Mouse (Mus musculus): Measurements from ENCODE around the gene Rusc2. TPM values are rescaled to one million over a fixed set of nuclear protein-coding genes. Genes with fewer than 3 reads are reported as not detected.
A peak's percentile ranks its signal among the peaks of the same experiment; 100 is the strongest.

Rusc2 gene
- polyA plus RNA-seq, 1 experiment from 2014 or later, result 15.7 TPM

GRCm38 (mm10) chr4:43418450-43418849, 36.7 kb downstream of the Rusc2 start:
- Histone ChIP-seq H3K4me3 (no peak overlapping the region), H3K9ac (no peak overlapping the region), H3K36me3 (peaks cover 55% of the 10 kb centered on the region), H3K27ac (no peak overlapping the region), H3K9me3 (no peaks in the 10 kb centered on the region; the same call in 1 of the 2 replicates), H3K27me3 (0 out of 2 replicates have a peak, but pooled peaks cover 2% of the 10 kb centered on the region), H3K4me2 (replicated peaks) (no peak overlapping the region), H3K4me1 (peaks cover 5% of the 10 kb centered on the region)
- 71% methylated on average over 4 of the region's 4 CpGs for WGBS
- no peak for ATAC-seq (ENCODE audit: insufficient number of reproducible peaks, insufficient read depth, low FRiP score, low TSS enrichment)

DNA sequence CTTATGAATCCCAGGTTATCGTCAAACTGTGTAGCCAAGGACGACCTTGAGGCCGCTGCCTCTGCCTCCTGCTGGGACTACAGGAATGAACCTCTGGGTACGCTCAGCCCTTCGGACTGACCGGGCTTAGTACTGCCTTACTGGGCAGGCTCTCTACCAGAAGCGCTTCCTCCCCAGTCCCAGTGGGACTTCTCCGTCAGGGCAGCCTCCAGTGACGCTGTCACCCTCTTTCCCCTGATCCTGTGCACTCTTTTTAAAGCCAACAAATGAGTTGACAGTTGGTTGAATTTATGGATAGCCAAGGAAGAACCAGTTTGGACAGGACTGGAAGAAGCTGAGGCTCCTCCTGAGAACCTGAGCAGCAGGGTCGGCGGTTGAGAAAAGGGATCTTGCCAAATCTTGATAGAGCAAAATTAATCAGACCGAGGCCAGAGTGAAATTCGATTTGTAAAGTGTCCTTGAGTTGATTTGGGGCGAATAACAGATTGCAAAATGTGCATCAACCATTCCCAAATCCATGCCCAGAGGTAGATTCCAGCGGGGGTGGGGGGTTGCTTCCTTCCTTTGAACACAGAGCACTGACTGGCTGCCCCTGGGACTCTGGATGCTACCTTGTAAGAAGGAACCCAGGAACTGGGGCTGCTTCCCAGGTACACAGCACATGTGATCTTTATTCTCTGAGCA, 37.3 kb downstream of the Rusc2 start:
- Histone ChIP-seq H3K27me3 (peaks cover 9% of the 10 kb centered on the region), H3K4me1 (peaks cover 5% of the 10 kb centered on the region), H3K4me3 (no peak overlapping the region), H3K4me2 (replicated peaks) (no peak overlapping the region), H3K9ac (no peak overlapping the region), H3K36me3 (peaks cover 61% of the 10 kb centered on the region), H3K27ac (0 out of 2 replicates have a peak overlapping the region, but pooled peaks have one; percentile 19), H3K9me3 (no peaks in the 10 kb centered on the region; the same call in 1 of the 2 replicates)
- no peak for ATAC-seq (ENCODE audit: insufficient number of reproducible peaks, insufficient read depth, low FRiP score, low TSS enrichment)
- WGBS, result 52% methylated on average over 15 of the region's 15 CpGs

- no peak overlapping the region for H3K9ac ChIP-seq
- no peak overlapping the region for H3K27ac ChIP-seq
- WGBS, result 61% methylated on average over 9 of the region's 9 CpGs
- no peak overlapping the region for H3K4me3 ChIP-seq
- no peak overlapping the region for H3K4me2 ChIP-seq (replicated peaks)
- peaks cover 16% of the 10 kb centered on the region for H3K27me3 ChIP-seq
- no peaks in the 10 kb centered on the region; the same call in 1 of the 2 replicates for H3K9me3 ChIP-seq
- peaks cover 5% of the 10 kb centered on the region for H3K4me1 ChIP-seq
- peaks cover 62% of the 10 kb centered on the region for H3K36me3 ChIP-seq
- ATAC-seq (ENCODE audit: insufficient number of reproducible peaks, insufficient read depth, low FRiP score, low TSS enrichment), result no peak
These were observed 38.1 kb downstream of the Rusc2 start for GRCm38 (mm10) chr4:43419801-43420281.

- H3K4me3 ChIP-seq, result no peak overlapping the region
- no peak for ATAC-seq (ENCODE audit: insufficient number of reproducible peaks, insufficient read depth, low FRiP score, low TSS enrichment)
- 5% methylated on average over 6 of the region's 6 CpGs for WGBS
- peaks cover 21% of the 10 kb centered on the region for H3K27me3 ChIP-seq
- no peaks in the 10 kb centered on the region; the same call in 1 of the 2 replicates for H3K9me3 ChIP-seq
- H3K4me1 ChIP-seq, result peaks cover 8% of the 10 kb centered on the region
- H3K9ac ChIP-seq, result no peak overlapping the region
- H3K36me3 ChIP-seq, result peaks cover 62% of the 10 kb centered on the region
- no peak overlapping the region for H3K4me2 ChIP-seq (replicated peaks)
- no peak overlapping the region for H3K27ac ChIP-seq
These were observed 38.5 kb downstream of the Rusc2 start for GRCm38 (mm10) chr4:43420305-43420704.

GRCm38 (mm10) chr4:43421632-43422240, 40.0 kb downstream of the Rusc2 start:
- H3K27ac ChIP-seq, result no peak overlapping the region
- H3K4me1 ChIP-seq, result peaks cover 12% of the 10 kb centered on the region
- no peak overlapping the region for H3K9ac ChIP-seq
- 78% methylated on average over 28 of the region's 28 CpGs for WGBS
- no peak overlapping the region for H3K4me2 ChIP-seq (replicated peaks)
- ATAC-seq (ENCODE audit: insufficient number of reproducible peaks, insufficient read depth, low FRiP score, low TSS enrichment), result no peak
- peaks cover 61% of the 10 kb centered on the region for H3K36me3 ChIP-seq
- H3K4me3 ChIP-seq, result no peak overlapping the region
- peaks cover 35% of the 10 kb centered on the region for H3K27me3 ChIP-seq
- H3K9me3 ChIP-seq, result no peaks in the 10 kb centered on the region

GRCm38 (mm10) chr4:43423267-43423934, 41.6 kb downstream of the Rusc2 start:
- WGBS, result 89% methylated on average over 20 of the region's 20 CpGs
- H3K4me1 ChIP-seq, result peaks cover 25% of the 10 kb centered on the region
- ATAC-seq (ENCODE audit: insufficient number of reproducible peaks, insufficient read depth, low FRiP score, low TSS enrichment), result no peak
- H3K27ac ChIP-seq, result no peak overlapping the region
- no peak overlapping the region for H3K4me2 ChIP-seq (replicated peaks)
- H3K9ac ChIP-seq, result no peak overlapping the region
- peaks cover 52% of the 10 kb centered on the region for H3K27me3 ChIP-seq
- H3K36me3 ChIP-seq, result peaks cover 55% of the 10 kb centered on the region
- H3K4me3 ChIP-seq, result no peak overlapping the region
- H3K9me3 ChIP-seq, result no peaks in the 10 kb centered on the region

GRCm38 (mm10) chr4:43424072-43424471, 42.3 kb downstream of the Rusc2 start:
- Histone ChIP-seq H3K4me2 (replicated peaks) (no peak overlapping the region), H3K9me3 (no peaks in the 10 kb centered on the region), H3K27ac (no peak overlapping the region), H3K36me3 (peaks cover 55% of the 10 kb centered on the region), H3K27me3 (peaks cover 59% of the 10 kb centered on the region), H3K4me1 (peaks cover 30% of the 10 kb centered on the region), H3K9ac (no peak overlapping the region), H3K4me3 (no peak overlapping the region)
- no peak for ATAC-seq (ENCODE audit: insufficient number of reproducible peaks, insufficient read depth, low FRiP score, low TSS enrichment)
- 83% methylated on average over 9 of the region's 9 CpGs for WGBS

DNA sequence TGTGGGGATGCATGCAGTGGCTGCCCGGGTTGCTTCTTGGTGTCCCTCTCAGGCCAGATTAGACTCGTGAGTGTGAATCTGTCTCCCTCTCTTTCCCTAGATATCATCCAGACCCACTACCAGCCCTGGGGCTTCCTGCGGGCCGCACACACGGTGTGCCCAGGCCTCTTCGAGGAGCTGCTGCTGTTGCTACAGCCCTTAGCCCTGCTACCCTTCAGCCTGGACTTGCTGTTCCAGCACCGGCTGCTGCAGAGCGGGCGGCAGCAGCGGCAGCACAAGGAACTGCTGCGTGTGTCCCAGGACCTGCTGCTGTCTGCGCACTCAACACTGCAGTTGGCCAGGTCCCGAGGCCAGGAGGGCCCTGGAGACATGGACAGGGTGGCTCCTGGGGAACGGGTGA, 43.4 kb downstream of the Rusc2 start:
- no peak for ATAC-seq (ENCODE audit: insufficient number of reproducible peaks, insufficient read depth, low FRiP score, low TSS enrichment)
- 0 out of 2 replicates have a peak overlapping the region, but pooled peaks have one; percentile 29 for H3K9ac ChIP-seq
- WGBS, result 25% methylated on average over 14 of the region's 14 CpGs
- H3K9me3 ChIP-seq, result no peaks in the 10 kb centered on the region
- peaks cover 66% of the 10 kb centered on the region for H3K27me3 ChIP-seq
- H3K4me1 ChIP-seq, result peaks cover 26% of the 10 kb centered on the region
- H3K27ac ChIP-seq, result no peak overlapping the region
- peaks cover 55% of the 10 kb centered on the region for H3K36me3 ChIP-seq
- peak overlapping the region; percentile 3; the same call in 1 of the 2 replicates for H3K4me3 ChIP-seq
- H3K4me2 ChIP-seq (replicated peaks), result peak overlapping the region; percentile 30; the same call in 1 of the 2 replicates

GRCm38 (mm10) chr4:43425648-43426380, 44.0 kb downstream of the Rusc2 start:
- no peak overlapping the region for H3K27ac ChIP-seq
- H3K9ac ChIP-seq, result 0 out of 2 replicates have a peak overlapping the region, but pooled peaks have one; percentile 29
- peaks cover 70% of the 10 kb centered on the region for H3K27me3 ChIP-seq
- peak overlapping the region; percentile 3; the same call in 1 of the 2 replicates for H3K4me3 ChIP-seq
- ATAC-seq (ENCODE audit: insufficient number of reproducible peaks, insufficient read depth, low FRiP score, low TSS enrichment), result peak; percentile 26; the same call in 1 of the 2 replicates
- peaks cover 26% of the 10 kb centered on the region for H3K4me1 ChIP-seq
- no peaks in the 10 kb centered on the region for H3K9me3 ChIP-seq
- H3K36me3 ChIP-seq, result peaks cover 55% of the 10 kb centered on the region
- H3K4me2 ChIP-seq (replicated peaks), result peak overlapping the region; percentile 30
- 25% methylated on average over 31 of the region's 31 CpGs for WGBS

GRCm38 (mm10) chr4:43426487-43426886, 44.7 kb downstream of the Rusc2 start:
- Histone ChIP-seq H3K4me1 (peaks cover 26% of the 10 kb centered on the region), H3K27ac (no peak overlapping the region), H3K4me3 (no peak overlapping the region), H3K9ac (no peak overlapping the region), H3K27me3 (peaks cover 70% of the 10 kb centered on the region), H3K4me2 (replicated peaks) (no peak overlapping the region), H3K9me3 (no peaks in the 10 kb centered on the region), H3K36me3 (peaks cover 51% of the 10 kb centered on the region)
- no peak for ATAC-seq (ENCODE audit: insufficient number of reproducible peaks, insufficient read depth, low FRiP score, low TSS enrichment)
- 45% methylated on average over 10 of the region's 10 CpGs for WGBS
